Mouse (Mus musculus) mature B cell (primary cell): ENCODE results near the gene Ankdd1b.

Experiments used
- in situ Hi-C: fragments of 300-500 bp; cut with MboI; formaldehyde crosslinking; loops from 2 replicates; pipeline ENCODE4 v1.14.3; 2019

Ankdd1b gene

GRCm38 (mm10) chr13:96408786-96409185, 62.2 kb downstream of the Ankdd1b start:
- in situ Hi-C loops = no loop called here

GRCm38 (mm10) chr13:96407040-96407439, 64.0 kb downstream of the Ankdd1b start:
- in situ Hi-C loops = no loop called here

DNA sequence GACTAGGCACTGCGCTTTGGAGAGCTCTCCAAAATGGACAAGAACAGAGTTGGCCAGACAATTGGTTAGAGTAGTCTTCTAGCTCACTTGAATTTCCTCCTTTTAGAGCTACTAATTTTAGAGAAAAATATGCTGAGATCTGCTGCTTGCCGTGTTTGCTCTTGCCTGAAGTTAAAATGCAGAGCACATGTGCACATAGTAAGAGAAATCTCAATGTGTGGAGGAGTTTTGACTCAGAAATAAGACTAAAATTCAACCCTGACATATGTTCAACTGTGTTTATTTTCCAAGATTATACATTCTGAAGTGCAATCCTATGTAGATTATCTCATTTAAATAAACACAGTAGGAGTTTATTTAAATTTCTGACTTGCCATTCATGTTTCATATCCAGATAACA, 65.5 kb downstream of the Ankdd1b start:
- in situ Hi-C loops = no loop called here

DNA sequence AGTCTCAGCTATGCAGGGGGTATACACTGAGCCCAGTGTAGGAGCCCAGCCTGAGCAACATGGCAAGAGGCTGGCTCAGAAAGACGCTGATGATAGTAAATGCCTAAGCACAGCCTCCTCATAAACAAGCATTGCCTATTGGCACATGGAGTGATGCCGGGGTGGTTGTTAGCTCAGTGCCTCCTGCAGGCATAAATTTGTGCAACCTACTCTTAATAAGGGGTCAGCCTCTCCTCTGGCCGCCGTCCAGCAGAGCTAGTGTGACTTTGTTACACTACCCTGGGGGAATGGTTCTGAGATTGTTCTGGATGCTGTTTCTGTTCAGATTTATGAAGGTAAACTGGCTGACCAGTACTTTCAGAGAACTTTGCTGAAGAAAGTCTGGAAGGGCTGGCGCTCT, 69.7 kb downstream of the Ankdd1b start:
- in situ Hi-C loops = no loop called here

DNA sequence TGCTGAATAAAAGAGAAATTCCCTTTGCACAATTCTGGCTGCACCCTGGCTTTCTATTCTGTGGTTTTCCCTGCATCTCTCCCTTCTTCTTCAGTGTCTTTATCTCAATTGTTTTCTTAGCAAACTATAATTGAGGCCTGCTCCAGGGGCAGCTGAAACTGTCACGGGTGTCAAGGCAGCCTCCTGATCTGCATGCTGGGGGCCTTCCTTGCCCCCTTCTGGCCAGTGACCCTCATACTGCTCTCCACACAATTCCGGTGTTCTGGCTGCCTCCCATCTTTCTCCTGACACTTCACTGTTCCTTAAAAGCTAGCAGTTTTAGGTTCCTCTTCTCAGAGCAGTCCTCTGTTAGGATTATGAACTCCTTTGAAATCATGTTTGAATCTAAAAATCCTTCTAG, 81.7 kb downstream of the Ankdd1b start:
- in situ Hi-C loops = no loop called here

DNA sequence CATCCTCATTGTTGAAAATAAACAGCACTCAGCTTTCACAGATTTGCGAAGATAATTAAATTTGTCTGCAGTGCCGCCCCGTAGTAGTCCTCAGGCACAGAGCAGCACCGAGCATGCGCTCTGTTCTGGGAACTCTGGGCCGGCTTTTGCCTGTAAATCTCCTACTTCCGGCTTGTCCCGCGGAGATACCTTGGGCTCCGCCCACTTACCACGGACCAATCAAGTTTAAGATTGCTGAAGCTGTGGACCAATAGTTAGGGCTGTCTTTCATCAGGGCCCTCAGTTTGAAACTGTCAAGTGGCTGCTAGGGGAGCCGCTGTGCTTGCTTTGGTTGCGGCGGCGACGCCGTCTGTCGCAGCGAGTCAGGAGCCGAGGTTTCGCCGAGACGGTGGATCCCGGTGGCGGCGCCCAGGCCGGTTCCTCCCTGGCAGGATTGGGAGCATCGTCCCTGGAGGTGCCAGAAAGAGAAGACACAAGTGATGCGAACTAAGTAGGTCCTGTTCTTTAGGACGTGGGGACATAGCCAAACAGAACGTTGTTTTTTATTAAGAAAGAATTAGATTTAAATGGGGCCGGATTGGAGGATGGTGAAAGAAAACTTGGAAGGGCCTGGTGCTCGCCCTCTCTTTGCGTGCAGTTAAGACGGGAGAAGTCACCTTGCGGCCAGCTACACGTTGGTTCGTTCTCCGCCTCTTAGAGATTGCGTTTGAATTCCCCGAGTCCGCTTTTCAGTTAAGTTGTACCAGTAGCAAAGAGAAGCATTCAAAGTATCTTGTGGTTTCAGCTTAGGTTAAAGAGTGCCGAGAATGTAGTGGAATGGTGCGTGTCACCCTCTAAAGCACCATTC, 82.7 kb downstream of the Ankdd1b start, which contains the start of gene Poc5:
Gene Poc5 (plus strand): TSS at position 253 of the 847 bp plus-strand sequence.
- in situ Hi-C loops = no loop called here

DNA sequence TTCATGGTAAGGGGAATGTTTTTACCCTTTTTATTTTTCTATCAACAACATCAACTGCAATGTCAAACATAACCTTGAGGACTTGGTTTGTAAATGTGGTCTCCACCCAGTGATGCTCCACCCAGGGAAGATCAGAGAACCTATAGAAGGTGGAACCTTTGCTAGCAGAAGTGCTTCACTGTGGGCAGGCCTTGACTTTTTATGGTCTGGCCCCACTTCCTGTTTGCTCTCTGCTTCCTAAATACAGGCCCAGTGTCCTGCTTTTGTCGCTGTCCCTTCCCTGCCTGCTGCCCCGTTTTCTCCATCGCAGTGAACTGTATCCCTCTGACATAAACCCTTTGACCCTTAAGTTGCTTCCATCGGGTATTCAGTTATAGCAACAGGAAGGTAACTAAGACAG, 93.1 kb downstream of the Ankdd1b start:
- in situ Hi-C loops = no loop called here

- in situ Hi-C loops = no loop called here
These were observed 94.1 kb downstream of the Ankdd1b start for GRCm38 (mm10) chr13:96376871-96377270.

DNA sequence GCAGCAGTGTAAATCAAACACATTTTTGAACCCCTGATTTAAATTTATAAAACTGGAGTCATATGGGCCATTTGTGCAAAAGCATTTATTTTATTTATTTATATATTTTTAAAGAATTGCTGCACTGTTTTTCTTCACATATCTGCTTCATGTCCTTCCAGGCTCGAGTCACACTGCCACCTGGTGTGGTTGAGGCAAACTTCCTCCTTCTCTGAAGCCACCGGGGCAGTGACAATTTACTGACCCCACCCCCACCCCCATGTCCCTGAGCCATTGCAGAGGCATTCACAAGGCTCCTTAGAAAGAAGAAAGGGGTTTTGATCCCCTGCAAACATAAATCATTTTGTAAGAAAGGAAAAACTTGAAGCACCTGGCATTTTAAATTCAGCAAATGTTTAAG, 95.5 kb downstream of the Ankdd1b start:
- in situ Hi-C loops = no loop called here
